Mouse (Mus musculus): ENCODE measurements around the gene Slc15a2. TPM values are rescaled to one million over a fixed set of nuclear protein-coding genes. Genes with fewer than 3 reads are reported as not detected.

Gene Slc15a2
- polyA plus RNA-seq, 2 experiments = 4.2 to 6.9 TPM

DNA sequence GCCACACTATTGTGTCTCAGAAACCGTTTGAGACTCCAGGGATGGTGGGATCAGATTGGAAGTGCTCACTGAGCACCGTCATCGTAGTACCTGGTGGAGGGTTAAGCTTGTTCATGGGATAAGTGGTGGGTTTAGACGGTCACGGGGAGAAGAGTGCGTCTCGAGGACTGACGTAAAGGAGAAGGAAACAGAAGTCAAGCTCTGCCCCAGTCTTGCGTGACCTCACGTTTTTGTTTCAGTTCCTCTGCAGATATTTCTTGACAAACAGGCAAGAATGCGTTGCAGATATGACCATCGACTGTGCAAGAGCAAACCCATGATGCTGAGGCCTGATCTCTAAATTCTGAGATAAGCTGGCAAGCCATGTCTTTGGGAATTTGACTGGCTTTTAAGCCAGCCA lies 73.0 kb downstream of the Slc15a2 start:
- Histone ChIP-seq H3K36me3 (ENCODE audit: control insufficient read depth, insufficient read depth, low read length) (no peaks in the 10 kb centered on the region), H3K4me1 (ENCODE audit: control insufficient read depth, insufficient read depth, low read length) (no peaks in the 10 kb centered on the region), H3K4me2 (replicated peaks; ENCODE audit: low read depth, low read length, severe bottlenecking) (no peak overlapping the region), H3K4me3 (replicated peaks; ENCODE audit: low read length) (no peak overlapping the region), H3K9me3 (ENCODE audit: control insufficient read depth, low read length) (no peaks in the 10 kb centered on the region), H3K27ac (replicated peaks; ENCODE audit: low read depth, low read length) (no peak overlapping the region), H3K9ac (ENCODE audit: low read depth, low read length, severe bottlenecking) (no peak overlapping the region), H3K27me3 (ENCODE audit: control insufficient read depth, insufficient read depth, low read length) (no peaks in the 10 kb centered on the region)
- no peak for ATAC-seq (ENCODE audit: low FRiP score, low read depth)
- no peak for DNase-seq (ENCODE audit: low spot score)
- TF ChIP-seq POLR2A (IDR thresholded peaks at IDR 0.05; ENCODE audit: borderline replicate concordance, extremely low read depth, insufficient read depth, insufficient read length) = no peak
- 88% methylated on average over 12 of the region's 12 CpGs for WGBS

DNA sequence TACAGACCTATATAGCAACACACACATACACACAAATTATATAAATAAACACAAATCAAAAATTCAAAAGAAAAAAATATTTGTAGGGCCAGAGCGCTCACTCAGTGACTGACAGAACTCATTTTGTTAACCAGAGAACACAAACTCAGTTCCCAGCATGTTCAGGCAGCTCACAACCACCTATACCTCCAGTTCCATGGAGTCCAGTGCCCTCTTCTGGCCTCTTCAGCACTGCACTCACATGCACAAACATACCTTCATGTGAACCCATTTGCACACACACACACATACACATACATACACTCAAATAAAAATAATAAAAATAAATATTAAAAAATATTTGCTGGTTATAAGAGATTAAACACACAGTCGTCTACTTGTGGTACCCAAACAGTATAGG lies 74.0 kb downstream of the Slc15a2 start:
- Histone ChIP-seq H3K27me3 (ENCODE audit: control insufficient read depth, insufficient read depth, low read length) (no peaks in the 10 kb centered on the region), H3K4me3 (replicated peaks; ENCODE audit: low read length) (no peak overlapping the region), H3K9ac (ENCODE audit: low read depth, low read length, severe bottlenecking) (no peak overlapping the region), H3K4me2 (replicated peaks; ENCODE audit: low read depth, low read length, severe bottlenecking) (no peak overlapping the region), H3K9me3 (ENCODE audit: control insufficient read depth, low read length) (no peaks in the 10 kb centered on the region), H3K4me1 (ENCODE audit: control insufficient read depth, insufficient read depth, low read length) (no peaks in the 10 kb centered on the region), H3K27ac (replicated peaks; ENCODE audit: low read depth, low read length) (no peak overlapping the region), H3K36me3 (ENCODE audit: control insufficient read depth, insufficient read depth, low read length) (no peaks in the 10 kb centered on the region)
- ATAC-seq (ENCODE audit: low FRiP score, low read depth) (no peak), DNase-seq (ENCODE audit: low spot score) (no peak)
- TF ChIP-seq POLR2A (IDR thresholded peaks at IDR 0.05; ENCODE audit: borderline replicate concordance, extremely low read depth, insufficient read depth, insufficient read length) = no peak
- WGBS = 92% methylated on average over 2 of the region's 2 CpGs

DNA sequence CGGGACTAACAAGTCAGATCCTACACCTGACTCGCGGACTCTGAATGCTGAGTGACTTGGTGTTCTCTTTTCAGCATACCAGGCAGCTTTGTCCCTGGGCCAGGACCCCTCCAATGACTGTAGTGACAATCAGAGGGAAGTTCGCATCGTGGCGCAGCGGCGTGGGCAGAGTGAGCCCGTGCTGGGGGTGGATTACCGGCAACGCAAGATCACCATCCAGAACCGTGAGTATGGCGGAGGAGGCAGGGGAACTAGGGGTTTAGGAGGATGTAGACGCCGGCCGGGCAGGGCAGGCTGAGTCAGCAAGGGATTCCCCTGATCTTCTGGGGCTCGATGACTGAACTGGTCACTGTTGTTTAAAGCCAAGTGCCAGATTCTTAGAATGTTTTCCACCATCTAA lies 75.4 kb downstream of the Slc15a2 start:
- TF ChIP-seq POLR2A (IDR thresholded peaks at IDR 0.05; ENCODE audit: borderline replicate concordance, extremely low read depth, insufficient read depth, insufficient read length) = no peak
- no peaks in the 10 kb centered on the region for H3K4me1 ChIP-seq (ENCODE audit: control insufficient read depth, insufficient read depth, low read length)
- H3K27ac ChIP-seq (replicated peaks; ENCODE audit: low read depth, low read length) = no peak overlapping the region
- 96% methylated on average over 17 of the region's 17 CpGs for WGBS
- no peak overlapping the region for H3K4me2 ChIP-seq (replicated peaks; ENCODE audit: low read depth, low read length, severe bottlenecking)
- no peaks in the 10 kb centered on the region for H3K9me3 ChIP-seq (ENCODE audit: control insufficient read depth, low read length)
- no peak overlapping the region for H3K4me3 ChIP-seq (replicated peaks; ENCODE audit: low read length)
- no peaks in the 10 kb centered on the region for H3K36me3 ChIP-seq (ENCODE audit: control insufficient read depth, insufficient read depth, low read length)
- ATAC-seq (ENCODE audit: low FRiP score, low read depth) (no peak), DNase-seq (ENCODE audit: low spot score) (no peak)
- H3K9ac ChIP-seq (ENCODE audit: low read depth, low read length, severe bottlenecking) = no peak overlapping the region
- no peaks in the 10 kb centered on the region for H3K27me3 ChIP-seq (ENCODE audit: control insufficient read depth, insufficient read depth, low read length)

DNA sequence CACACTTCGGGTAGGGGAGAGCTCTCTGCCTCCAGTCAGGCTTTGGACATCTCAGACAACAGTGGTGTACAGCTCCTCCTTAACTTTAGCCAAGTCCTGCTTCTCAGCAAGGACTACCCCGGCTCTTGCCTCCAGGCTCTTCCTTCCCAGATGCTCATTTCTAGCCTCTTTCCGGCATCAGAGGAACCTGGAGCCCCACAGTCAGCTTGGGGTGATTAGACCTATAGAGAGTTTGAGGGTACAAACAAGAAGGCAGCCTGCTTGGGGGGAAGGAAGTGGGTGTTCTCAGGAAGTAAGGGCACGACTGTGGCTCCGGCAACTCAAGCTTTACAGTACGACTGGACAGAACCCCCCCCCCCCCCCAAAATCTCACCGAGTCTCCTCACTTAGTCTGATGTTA lies 76.0 kb downstream of the Slc15a2 start:
- H3K4me1 ChIP-seq (ENCODE audit: control insufficient read depth, insufficient read depth, low read length) = no peaks in the 10 kb centered on the region
- ATAC-seq (ENCODE audit: low FRiP score, low read depth) (no peak), DNase-seq (ENCODE audit: low spot score) (no peak)
- no peaks in the 10 kb centered on the region for H3K27me3 ChIP-seq (ENCODE audit: control insufficient read depth, insufficient read depth, low read length)
- H3K9me3 ChIP-seq (ENCODE audit: control insufficient read depth, low read length) = no peaks in the 10 kb centered on the region
- no peak overlapping the region for H3K4me2 ChIP-seq (replicated peaks; ENCODE audit: low read depth, low read length, severe bottlenecking)
- TF ChIP-seq POLR2A (IDR thresholded peaks at IDR 0.05; ENCODE audit: borderline replicate concordance, extremely low read depth, insufficient read depth, insufficient read length) = no peak
- no peak overlapping the region for H3K9ac ChIP-seq (ENCODE audit: low read depth, low read length, severe bottlenecking)
- no peak overlapping the region for H3K27ac ChIP-seq (replicated peaks; ENCODE audit: low read depth, low read length)
- 72% methylated on average over 7 of the region's 7 CpGs for WGBS
- no peak overlapping the region for H3K4me3 ChIP-seq (replicated peaks; ENCODE audit: low read length)
- H3K36me3 ChIP-seq (ENCODE audit: control insufficient read depth, insufficient read depth, low read length) = no peaks in the 10 kb centered on the region

DNA sequence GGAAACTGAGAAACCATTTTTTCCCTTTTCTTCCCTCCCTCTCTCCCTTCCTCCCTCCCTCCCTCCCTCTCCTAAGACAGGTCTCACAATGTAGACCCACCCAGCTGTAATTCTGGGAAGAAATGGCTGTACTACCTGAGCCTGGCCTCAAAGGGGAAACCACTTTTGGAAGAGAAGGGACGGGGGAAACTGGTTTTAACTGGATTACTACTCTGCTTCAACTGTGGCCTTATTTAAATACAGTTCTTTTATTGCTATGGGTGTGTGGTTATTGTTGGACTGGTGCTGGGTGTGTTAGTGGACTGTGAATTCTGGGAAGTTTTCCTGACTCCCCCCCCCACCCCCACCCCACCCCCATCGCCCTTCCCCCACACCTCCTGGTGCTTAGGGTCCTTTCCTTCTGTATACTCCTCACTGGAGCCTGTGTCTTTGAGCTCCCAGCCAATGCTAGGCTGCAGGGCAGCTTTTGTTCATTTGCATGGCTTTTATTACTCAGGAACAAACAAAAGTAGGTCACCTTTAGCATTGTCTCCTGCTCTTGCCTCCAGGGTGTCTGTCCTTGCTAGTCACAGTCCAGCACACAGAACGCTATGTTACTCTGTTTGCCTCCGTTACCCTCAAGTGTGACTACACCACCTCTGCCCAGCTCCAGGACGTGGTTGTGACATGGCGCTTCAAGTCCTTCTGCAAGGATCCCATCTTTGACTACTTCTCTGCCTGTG lies 76.9 kb downstream of the Slc15a2 start:
- DNase-seq (ENCODE audit: low spot score) = no peak
- no peak overlapping the region for H3K27ac ChIP-seq (replicated peaks; ENCODE audit: low read depth, low read length)
- no peak for ATAC-seq (ENCODE audit: low FRiP score, low read depth)
- H3K9ac ChIP-seq (ENCODE audit: low read depth, low read length, severe bottlenecking) = no peak overlapping the region
- WGBS = 69% methylated on average over 6 of the region's 6 CpGs
- H3K36me3 ChIP-seq (ENCODE audit: control insufficient read depth, insufficient read depth, low read length) = no peaks in the 10 kb centered on the region
- no peak overlapping the region for H3K4me3 ChIP-seq (replicated peaks; ENCODE audit: low read length)
- H3K4me1 ChIP-seq (ENCODE audit: control insufficient read depth, insufficient read depth, low read length) = no peaks in the 10 kb centered on the region
- TF ChIP-seq POLR2A (IDR thresholded peaks at IDR 0.05; ENCODE audit: borderline replicate concordance, extremely low read depth, insufficient read depth, insufficient read length) = no peak
- H3K4me2 ChIP-seq (replicated peaks; ENCODE audit: low read depth, low read length, severe bottlenecking) = no peak overlapping the region
- H3K9me3 ChIP-seq (ENCODE audit: control insufficient read depth, low read length) = no peaks in the 10 kb centered on the region
- no peaks in the 10 kb centered on the region for H3K27me3 ChIP-seq (ENCODE audit: control insufficient read depth, insufficient read depth, low read length)

All from limb, embryonic 14.5 days (tissue).